Mouse (Mus musculus) embryonic fibroblast, embryonic 13.5 days (primary cell): ENCODE data around the gene Oas1f.

Source experiments
- CTCF ChIP-seq: IDR thresholded peaks from 2 replicates; pipeline ENCODE4 v1.5.1; 2011; ENCODE audit warnings: mild to moderate bottlenecking, control low read depth, low read length, moderate library complexity, borderline replicate concordance; ENCODE audit not compliant: insufficient read depth
- POLR2A ChIP-seq: IDR thresholded peaks from 2 replicates; pipeline ENCODE4 v1.6.1; 2011; ENCODE audit warnings: low read depth, mild to moderate bottlenecking, control low read depth, low read length, moderate library complexity

GRCm38 (mm10) chr5:120870782-120871181, 23.6 kb downstream of the Oas1f start:
- TF ChIP-seq CTCF: no peak
- TF ChIP-seq POLR2A: no peak
